7 mouse cellular contexts compared by ENCODE assay signal in genomic region chr17:48960161-48960698, GRCm38 (mm10). TPM values are rescaled to one million over a fixed set of nuclear protein-coding genes. Genes with fewer than 3 reads are reported as not detected.
A peak's percentile ranks its signal among the peaks of the same experiment; 100 is the strongest.
DNase-seq lines count a peak whose midpoint lies in the region; ATAC-seq and TF ChIP-seq lines count a peak whose summit lies in the region.

No protein-coding gene starts in this region.

- WGBS in hindbrain, embryonic 14.5 days: 10% methylated on average over 16 of the region's 16 CpGs
- 5% methylated on average over 16 of the region's 16 CpGs for WGBS in liver, adult 2 months

- peak overlapping the region; percentile 38 for H3K4me2 ChIP-seq in hindbrain, embryonic 14.5 days (replicated peaks)

- TF ChIP-seq CTCF in liver, adult 2 months (IDR thresholded peaks at IDR 0.05; ENCODE audit: low read depth, low read length): no peak
- no peak for TF ChIP-seq CTCF in left cerebral cortex, adult 2 months (IDR thresholded peaks at IDR 0.05)

- no peaks in the 10 kb centered on the region for H3K9me3 ChIP-seq in hindbrain, embryonic 14.5 days (ENCODE audit: control insufficient read depth, low read length)

- H3K79me2 ChIP-seq in liver, adult 2 months (ENCODE audit: control insufficient read depth, insufficient read depth, low read length): no peaks in the 10 kb centered on the region

- no peaks in the 10 kb centered on the region for H3K27me3 ChIP-seq in hindbrain, embryonic 14.5 days (ENCODE audit: control insufficient read depth, insufficient read depth, low read length)
- no peaks in the 10 kb centered on the region for H3K27me3 ChIP-seq in liver, adult 2 months (ENCODE audit: control insufficient read depth, insufficient read depth, low read length)

- ATAC-seq in hindbrain, embryonic 14.5 days (ENCODE audit: low FRiP score): peak; percentile 60; the same call in 1 of the 2 replicates
- no peak for ATAC-seq in megakaryocyte progenitor cell, adult 5-6 weeks (replicated peaks; ENCODE audit: poor library complexity)

- no peaks in the 10 kb centered on the region for H3K36me3 ChIP-seq in hindbrain, embryonic 14.5 days (replicated peaks; ENCODE audit: control insufficient read depth, insufficient read depth)
- no peaks in the 10 kb centered on the region for H3K36me3 ChIP-seq in liver, adult 2 months (ENCODE audit: control insufficient read depth, insufficient read depth, low read length)

- H3K27ac ChIP-seq in hindbrain, embryonic 14.5 days: no peak overlapping the region
- no peak overlapping the region for H3K27ac ChIP-seq in liver, adult 2 months (replicated peaks; ENCODE audit: insufficient read depth, low read depth, low read length)
- no peak overlapping the region for H3K27ac ChIP-seq in left cerebral cortex, adult 2 months

- H3K4me3 ChIP-seq in hindbrain, embryonic 14.5 days (replicated peaks; ENCODE audit: low read length): no peak overlapping the region
- peak overlapping the region; percentile 34; the same call in 1 of the 2 replicates for H3K4me3 ChIP-seq in liver, adult 2 months (ENCODE audit: insufficient read depth, low read depth, low read length)
- H3K4me3 ChIP-seq in left cerebral cortex, adult 2 months: no peak overlapping the region

- 0 out of 2 replicates have a peak, but pooled peaks cover 11% of the 10 kb centered on the region for H3K4me1 ChIP-seq in hindbrain, embryonic 14.5 days (replicated peaks; ENCODE audit: control insufficient read depth, insufficient read depth, low read length)
- peaks cover 2% of the 10 kb centered on the region; the same call in 1 of the 2 replicates for H3K4me1 ChIP-seq in liver, adult 2 months (ENCODE audit: control insufficient read depth, insufficient read depth, low read length)

- no peak overlapping the region for H3K9ac ChIP-seq in hindbrain, embryonic 14.5 days
- no peak overlapping the region for H3K9ac ChIP-seq in liver, adult 2 months (ENCODE audit: low read depth, low read length)

- DNase-seq in embryo, embryonic 11 days: peak; percentile 87
- peak; percentile 46 for DNase-seq in gastrocnemius, adult 18-20 months (ENCODE audit: low spot score)
- DNase-seq in hindbrain, embryonic 14.5 days (ENCODE audit: low spot score): peak; percentile 60
- peak; percentile 40 for DNase-seq in liver, adult 2 months (ENCODE audit: extremely low read depth, low read depth, low spot score)
- peak; percentile 35 for DNase-seq in ovary, postnatal 36 days (ENCODE audit: low spot score)
- DNase-seq in left cerebral cortex, adult 2 months (ENCODE audit: extremely low spot score in 1 of 2, low spot score in 2 of 2): no peak

- intact Hi-C loops in left cerebral cortex, adult 2 months (cut with DNase I): no loop called here

- TF ChIP-seq POLR2A in liver, adult 2 months (IDR thresholded peaks at IDR 0.05; ENCODE audit: extremely low read depth, insufficient read depth, low read length): no peak

RNA-seq across cellular contexts. Expression of gene Lrfn2, which starts 28.1 kb away (rescaled TPM):
- under 1 TPM in 1 of 2 experiments, not detected in 1; 0.12 TPM for total RNA-seq in gastrocnemius, adult 18-20 months (2021)
- polyA plus RNA-seq in hindbrain, embryonic 14.5 days (2014; fragmentation: Nextera tagmentation; extraction: Ambion mirVana): 7.9 and 8.3 TPM in 2 replicates
- 0.07 TPM in 1 of 2 replicates, not detected in the other for total RNA-seq in liver, adult 2 months (2014; rRNA removed)
- not detected in 2 replicates for polyA plus RNA-seq in liver, adult 2 months (2012; rRNA removed)
- 10 to 100 TPM; 36.9 to 38.9 TPM for total RNA-seq in left cerebral cortex, adult 2 months (2021)
- total RNA-seq in megakaryocyte progenitor cell, adult 5-6 weeks (2015): not detected in 2 replicates
- not detected in 2 replicates for total RNA-seq in megakaryocyte progenitor cell, adult 5-6 weeks (2017)

Comparison
In these comparisons a context has a peak if more than half of its experiments do, and no peak if none do; other contexts are left out.
1. DNase-seq: peak in embryo, embryonic 11 days (single experiment), gastrocnemius, adult 18-20 months (single experiment), hindbrain, embryonic 14.5 days (single experiment), liver, adult 2 months (single experiment) and ovary, postnatal 36 days (single experiment); none in left cerebral cortex, adult 2 months (0 of 2).
2. RNA of gene Lrfn2, which starts 28.1 kb away (total RNA-seq): 36.9 to 38.9 TPM in left cerebral cortex, adult 2 months; 0.12 TPM in gastrocnemius, adult 18-20 months, 0.07 TPM in liver, adult 2 months and not detected in megakaryocyte progenitor cell, adult 5-6 weeks; every median in the first group is over 10 times any median in the second.